Mouse (Mus musculus): ENCODE measurements around the gene Enpep.

DNA sequence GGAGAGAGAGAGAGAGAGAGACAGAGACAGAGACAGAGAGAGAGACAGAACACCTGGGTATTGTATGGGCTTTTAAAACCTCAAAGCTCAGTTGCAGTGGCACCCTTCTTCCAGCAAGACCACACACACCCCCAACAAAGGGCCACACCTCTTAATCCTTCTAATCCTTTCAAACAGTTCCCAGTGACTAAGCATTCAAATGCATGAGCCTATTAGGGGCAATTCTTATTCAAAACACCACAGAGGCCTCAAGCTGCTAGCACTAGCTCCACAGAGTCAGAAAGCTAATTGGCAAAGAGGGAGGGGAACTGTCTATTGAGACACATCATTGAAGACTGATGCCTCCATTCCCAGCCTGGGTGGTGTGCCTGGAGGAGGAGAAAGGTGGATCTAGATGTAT, 8.5 kb upstream of the Enpep start:
- no peak for TF ChIP-seq POLR2A (IDR thresholded peaks at IDR 0.05; ENCODE audit: low read depth, low read length)
- TF ChIP-seq CTCF (conservative IDR thresholded peaks at IDR 0.05; ENCODE audit: insufficient read depth, insufficient read length, low read depth, low read length): no peak

Measured in kidney, adult 2 months (tissue).